Mouse (Mus musculus): ENCODE measurements around the gene Cdr2. TPM values are rescaled to one million over a fixed set of nuclear protein-coding genes. Genes with fewer than 3 reads are reported as not detected.
"Not testable (repeated sequence)": the region's sequence is repeated elsewhere in the genome, so short reads cannot be mapped to it uniquely, and the experiment has no call there.

Gene Cdr2
- 11.8 and 14.0 TPM in 2 replicates for polyA plus RNA-seq (2015; fragmentation: Nextera tagmentation; extraction: Ambion mirVana)

- peak; percentile 95 for ATAC-seq (ENCODE audit: insufficient read depth, low FRiP score, low read depth)
- H3K9me3 ChIP-seq = no peaks in the 10 kb centered on the region
- peak within 1 kb of the TSS; percentile 85 for H3K4me2 ChIP-seq
- WGBS = under 1% methylated on average over 46 of the region's 46 CpGs
- H3K9ac ChIP-seq = peak within 1 kb of the TSS; percentile 76
- peak within 1 kb of the TSS; percentile 98 for H3K4me3 ChIP-seq (replicated peaks)
- no peaks in the 10 kb centered on the region for H3K36me3 ChIP-seq
- H3K4me1 ChIP-seq = no peaks in the 10 kb centered on the region
- peak within 1 kb of the TSS; percentile 64 for H3K27ac ChIP-seq
- no peaks in the 10 kb centered on the region for H3K27me3 ChIP-seq (replicated peaks)
Observed at GRCm38 (mm10) chr7:120982200-120982841, at the start of gene Cdr2, which contains the start of gene Mfsd13b. Cdr2 (minus strand) TSS chr7:120982312. Mfsd13b (plus strand) TSS chr7:120982509.

GRCm38 (mm10) chr7:121029947-121030346, 47.8 kb upstream of the Cdr2 start:
- not testable (repeated sequence) for H3K27me3 ChIP-seq (replicated peaks); H3K4me2 ChIP-seq; H3K9me3 ChIP-seq; H3K9ac ChIP-seq; H3K4me1 ChIP-seq; H3K27ac ChIP-seq; ATAC-seq (ENCODE audit: insufficient read depth, low FRiP score, low read depth); H3K36me3 ChIP-seq; H3K4me3 ChIP-seq (replicated peaks)

GRCm38 (mm10) chr7:121026300-121026699, 44.2 kb upstream of the Cdr2 start:
- Histone ChIP-seq H3K9ac (no peak overlapping the region), H3K4me1 (no peaks in the 10 kb centered on the region), H3K4me2 (no peak overlapping the region), H3K9me3 (no peaks in the 10 kb centered on the region), H3K4me3 (replicated peaks) (no peak overlapping the region), H3K36me3 (no peaks in the 10 kb centered on the region), H3K27me3 (replicated peaks) (no peaks in the 10 kb centered on the region), H3K27ac (no peak overlapping the region)
- no peak for ATAC-seq (ENCODE audit: insufficient read depth, low FRiP score, low read depth)
- WGBS = 59% methylated on average over 3 of the region's 3 CpGs

- Histone ChIP-seq H3K9me3 (no peaks in the 10 kb centered on the region), H3K4me3 (replicated peaks) (no peak overlapping the region), H3K4me1 (no peaks in the 10 kb centered on the region), H3K27ac (no peak overlapping the region), H3K9ac (no peak overlapping the region), H3K27me3 (replicated peaks) (no peaks in the 10 kb centered on the region), H3K36me3 (no peaks in the 10 kb centered on the region), H3K4me2 (no peak overlapping the region)
- no peak for ATAC-seq (ENCODE audit: insufficient read depth, low FRiP score, low read depth)
- WGBS = 70% methylated on average over 6 of the region's 6 CpGs
Observed at GRCm38 (mm10) chr7:121025221-121026008, 43.3 kb upstream of the Cdr2 start.

- Histone ChIP-seq H3K4me3 (replicated peaks) (no peak overlapping the region), H3K36me3 (no peaks in the 10 kb centered on the region), H3K9ac (no peak overlapping the region), H3K4me1 (no peaks in the 10 kb centered on the region), H3K27ac (no peak overlapping the region), H3K9me3 (no peaks in the 10 kb centered on the region), H3K4me2 (no peak overlapping the region), H3K27me3 (replicated peaks) (no peaks in the 10 kb centered on the region)
- no peak for ATAC-seq (ENCODE audit: insufficient read depth, low FRiP score, low read depth)
- 34% methylated on average over 8 of the region's 8 CpGs for WGBS
Observed at GRCm38 (mm10) chr7:121020277-121020676, 38.2 kb upstream of the Cdr2 start.

GRCm38 (mm10) chr7:121018778-121019177, 36.7 kb upstream of the Cdr2 start:
- H3K9me3 ChIP-seq = no peaks in the 10 kb centered on the region
- H3K27ac ChIP-seq = no peak overlapping the region
- no peaks in the 10 kb centered on the region for H3K4me1 ChIP-seq
- no peak overlapping the region for H3K9ac ChIP-seq
- H3K36me3 ChIP-seq = no peaks in the 10 kb centered on the region
- no peak overlapping the region for H3K4me3 ChIP-seq (replicated peaks)
- no peak for ATAC-seq (ENCODE audit: insufficient read depth, low FRiP score, low read depth)
- no peak overlapping the region for H3K4me2 ChIP-seq
- no peaks in the 10 kb centered on the region for H3K27me3 ChIP-seq (replicated peaks)
- 83% methylated on average over 3 of the region's 3 CpGs for WGBS

GRCm38 (mm10) chr7:121014486-121014885, 32.4 kb upstream of the Cdr2 start:
- 75% methylated on average over 10 of the region's 10 CpGs for WGBS
- Histone ChIP-seq H3K36me3 (no peaks in the 10 kb centered on the region), H3K4me3 (replicated peaks) (no peak overlapping the region), H3K27ac (no peak overlapping the region), H3K9me3 (no peaks in the 10 kb centered on the region), H3K9ac (no peak overlapping the region), H3K4me1 (no peaks in the 10 kb centered on the region), H3K4me2 (no peak overlapping the region), H3K27me3 (replicated peaks) (no peaks in the 10 kb centered on the region)
- ATAC-seq (ENCODE audit: insufficient read depth, low FRiP score, low read depth) = no peak

- ATAC-seq (ENCODE audit: insufficient read depth, low FRiP score, low read depth) = no peak
- H3K9ac ChIP-seq = no peak overlapping the region
- 64% methylated on average over 10 of the region's 10 CpGs for WGBS
Observed at GRCm38 (mm10) chr7:121011794-121012689, 29.9 kb upstream of the Cdr2 start.

GRCm38 (mm10) chr7:121003793-121004418, 21.8 kb upstream of the Cdr2 start:
- no peak overlapping the region for H3K4me3 ChIP-seq (replicated peaks)
- no peaks in the 10 kb centered on the region for H3K4me1 ChIP-seq
- H3K4me2 ChIP-seq = no peak overlapping the region
- no peaks in the 10 kb centered on the region for H3K27me3 ChIP-seq (replicated peaks)
- H3K36me3 ChIP-seq = no peaks in the 10 kb centered on the region
- ATAC-seq (ENCODE audit: insufficient read depth, low FRiP score, low read depth) = no peak
- H3K27ac ChIP-seq = no peak overlapping the region
- WGBS = 73% methylated on average over 4 of the region's 4 CpGs
- no peaks in the 10 kb centered on the region for H3K9me3 ChIP-seq
- no peak overlapping the region for H3K9ac ChIP-seq

More at GRCm38 (mm10) chr7:121011794-121012689, 29.9 kb upstream of the Cdr2 start:
- H3K27me3 ChIP-seq (replicated peaks) = no peaks in the 10 kb centered on the region
- no peak overlapping the region for H3K4me3 ChIP-seq (replicated peaks)
- H3K36me3 ChIP-seq = no peaks in the 10 kb centered on the region
- H3K9me3 ChIP-seq = no peaks in the 10 kb centered on the region
- H3K4me1 ChIP-seq = no peaks in the 10 kb centered on the region
- H3K27ac ChIP-seq = no peak overlapping the region
- H3K4me2 ChIP-seq = no peak overlapping the region

GRCm38 (mm10) chr7:121002407-121002928, 20.4 kb upstream of the Cdr2 start:
- H3K4me3 ChIP-seq (replicated peaks) = no peak overlapping the region
- 67% methylated on average over 5 of the region's 5 CpGs for WGBS
- no peak overlapping the region for H3K4me2 ChIP-seq
- H3K4me1 ChIP-seq = no peaks in the 10 kb centered on the region
- H3K9me3 ChIP-seq = no peaks in the 10 kb centered on the region
- H3K9ac ChIP-seq = no peak overlapping the region
- H3K36me3 ChIP-seq = no peaks in the 10 kb centered on the region
- ATAC-seq (ENCODE audit: insufficient read depth, low FRiP score, low read depth) = no peak
- H3K27me3 ChIP-seq (replicated peaks) = no peaks in the 10 kb centered on the region
- no peak overlapping the region for H3K27ac ChIP-seq

- Histone ChIP-seq H3K4me3 (replicated peaks) (no peak overlapping the region), H3K4me1 (no peaks in the 10 kb centered on the region), H3K9me3 (no peaks in the 10 kb centered on the region), H3K9ac (no peak overlapping the region), H3K36me3 (no peaks in the 10 kb centered on the region), H3K27ac (no peak overlapping the region), H3K4me2 (no peak overlapping the region), H3K27me3 (replicated peaks) (no peaks in the 10 kb centered on the region)
- no peak for ATAC-seq (ENCODE audit: insufficient read depth, low FRiP score, low read depth)
- WGBS = 83% methylated on average over 3 of the region's 3 CpGs
Observed at GRCm38 (mm10) chr7:121001879-121002278, 19.8 kb upstream of the Cdr2 start.

Measured in stomach, embryonic 15.5 days (tissue).